Mouse (Mus musculus) mouse trophoblast stem cell (cell line): Measurements from ENCODE around the gene Exoc2.

Experiments
- in situ Hi-C, 2 experiments: fragments of 300-500 bp; cut with MseI, MboI; formaldehyde crosslinking; loops; 2 replicates in 1 of 2; 3 replicates in 1 of 2; pipeline ENCODE4 v1.15.1; 2025

Gene Exoc2

GRCm38 (mm10) chr13:30974247-30974630, 346 bp upstream of the Exoc2 start:
- in situ Hi-C loops = no loop called here

- in situ Hi-C loops = no loop called here
Observed at GRCm38 (mm10) chr13:30972102-30972501, 1.8 kb downstream of the Exoc2 start.

- in situ Hi-C loops = no loop called here
Observed at GRCm38 (mm10) chr13:30971047-30971446, 2.8 kb downstream of the Exoc2 start.

GRCm38 (mm10) chr13:30968311-30968710, 5.6 kb downstream of the Exoc2 start:
- in situ Hi-C loops = no loop called here

GRCm38 (mm10) chr13:30966507-30966911, 7.4 kb downstream of the Exoc2 start:
- in situ Hi-C loops = no loop called here

GRCm38 (mm10) chr13:30961932-30962331, 12.0 kb downstream of the Exoc2 start:
- in situ Hi-C loops = no loop called here

- in situ Hi-C loops = no loop called here
Observed at GRCm38 (mm10) chr13:30960714-30961113, 13.2 kb downstream of the Exoc2 start.

GRCm38 (mm10) chr13:30953580-30953979, 20.3 kb downstream of the Exoc2 start:
- in situ Hi-C loops = no loop called here

GRCm38 (mm10) chr13:30952044-30952443, 21.8 kb downstream of the Exoc2 start:
- in situ Hi-C loops = no loop called here

GRCm38 (mm10) chr13:30949181-30949580, 24.7 kb downstream of the Exoc2 start:
- in situ Hi-C loops = no loop called here

- in situ Hi-C loops = no loop called here
Observed at GRCm38 (mm10) chr13:30947540-30947939, 26.4 kb downstream of the Exoc2 start, which contains the start of gene Hus1b. TSS of gene Hus1b (minus strand) at chr13:30947759.

GRCm38 (mm10) chr13:30947129-30947528, 26.8 kb downstream of the Exoc2 start:
- in situ Hi-C loops = no loop called here

- in situ Hi-C loops = no loop called here
Observed at GRCm38 (mm10) chr13:30945788-30946187, 28.1 kb downstream of the Exoc2 start.

- in situ Hi-C loops = no loop called here
Observed at GRCm38 (mm10) chr13:30932972-30933371, 40.9 kb downstream of the Exoc2 start.

- in situ Hi-C loops = no loop called here
Observed at GRCm38 (mm10) chr13:30931613-30932012, 42.3 kb downstream of the Exoc2 start.

GRCm38 (mm10) chr13:30929119-30929518, 44.8 kb downstream of the Exoc2 start:
- in situ Hi-C loops = no loop called here

GRCm38 (mm10) chr13:30924269-30924668, 49.6 kb downstream of the Exoc2 start:
- in situ Hi-C loops = no loop called here

GRCm38 (mm10) chr13:30921914-30922313, 52.0 kb downstream of the Exoc2 start:
- in situ Hi-C loops = no loop called here

- in situ Hi-C loops = no loop called here
Observed at GRCm38 (mm10) chr13:30913757-30914156, 60.1 kb downstream of the Exoc2 start.

- in situ Hi-C loops = no loop called here
Observed at GRCm38 (mm10) chr13:30913028-30913427, 60.9 kb downstream of the Exoc2 start.

GRCm38 (mm10) chr13:30911931-30912625, 61.8 kb downstream of the Exoc2 start:
- in situ Hi-C loops = no loop called here

- in situ Hi-C loops = no loop called here
Observed at GRCm38 (mm10) chr13:30910889-30911288, 63.0 kb downstream of the Exoc2 start.

GRCm38 (mm10) chr13:30902286-30902685, 71.6 kb downstream of the Exoc2 start:
- in situ Hi-C loops = no loop called here
